ENCODE assay signal across 38 mouse cellular contexts in genomic region chr14:32496115-32496850, GRCm38 (mm10). TPM values are rescaled to one million over a fixed set of nuclear protein-coding genes. Genes with fewer than 3 reads are reported as not detected.
DNase-seq lines count a peak whose midpoint lies in the region; ATAC-seq lines count a peak whose summit lies in the region.
"Had no signal": no experiment of that assay in that cellular context is flagged by ENCODE, and none has a peak within 500 bp of the region (broad histone marks: within the 10 kb centered on the region; RNA-seq: fewer than 3 reads in every experiment).

No protein-coding gene starts in this region.

- peak; percentile 45; the same call in 1 of the 2 replicates for ATAC-seq in megakaryocyte, adult 5-6 weeks (ENCODE audit: poor library complexity, severe bottlenecking)
- ATAC-seq in midbrain, embryonic 16.5 days: no peak
- ATAC-seq: forebrain, embryonic 15.5 days; inflammation-experienced regulatory T-cells, adult 6 months; lung, postnatal 0 days; midbrain, embryonic 15.5 days had no signal

- intact Hi-C loops in left cerebral cortex, postnatal 4 days (cut with DNase I): no loop called here

- H3K4me2 ChIP-seq in midbrain, embryonic 16.5 days (ENCODE audit: low read length): no peak overlapping the region
- H3K4me2 ChIP-seq: embryonic facial prominence, embryonic 13.5 days; forebrain, embryonic 15.5 days; heart, embryonic 13.5 days; hindbrain, embryonic 14.5 days; limb, embryonic 15.5 days; liver, embryonic 13.5 days; midbrain, embryonic 15.5 days; neural tube, embryonic 13.5 days had no signal

- no peaks in the 10 kb centered on the region for H3K36me3 ChIP-seq in midbrain, embryonic 16.5 days (ENCODE audit: control insufficient read depth, insufficient read depth, low read length)
- H3K36me3 ChIP-seq: embryonic facial prominence, embryonic 13.5 days; forebrain, embryonic 10.5 days; forebrain, embryonic 15.5 days; heart, embryonic 13.5 days; limb, embryonic 10.5 days; limb, embryonic 15.5 days; liver, embryonic 13.5 days; midbrain, embryonic 15.5 days; neural tube, embryonic 13.5 days had no signal

- H3K27ac ChIP-seq in midbrain, embryonic 16.5 days (ENCODE audit: low read length): no peak overlapping the region
- H3K27ac ChIP-seq: embryonic facial prominence, embryonic 13.5 days; forebrain, embryonic 10.5 days; forebrain, embryonic 15.5 days; gastrocnemius, adult 2 months; heart, embryonic 13.5 days; hindbrain, embryonic 14.5 days; limb, embryonic 10.5 days; limb, embryonic 15.5 days; liver, embryonic 13.5 days; midbrain, embryonic 15.5 days; neural tube, embryonic 13.5 days had no signal

- no peaks in the 10 kb centered on the region for H3K27me3 ChIP-seq in midbrain, embryonic 16.5 days (ENCODE audit: control insufficient read depth, insufficient read depth, low read depth, low read length)
- H3K27me3 ChIP-seq: forebrain, embryonic 15.5 days; midbrain, embryonic 15.5 days had no signal

- no peaks in the 10 kb centered on the region for H3K4me1 ChIP-seq in midbrain, embryonic 16.5 days (ENCODE audit: control insufficient read depth, insufficient read depth, low read length)
- H3K4me1 ChIP-seq: forebrain, embryonic 15.5 days; limb, embryonic 10.5 days; limb, embryonic 15.5 days had no signal

- no peak overlapping the region for H3K4me3 ChIP-seq in midbrain, embryonic 16.5 days (ENCODE audit: low read depth, low read length)
- H3K4me3 ChIP-seq: embryonic facial prominence, embryonic 13.5 days; forebrain, embryonic 10.5 days; forebrain, embryonic 15.5 days; gastrocnemius, adult 2 months; heart, embryonic 13.5 days; limb, embryonic 10.5 days; limb, embryonic 15.5 days; liver, embryonic 13.5 days; midbrain, embryonic 15.5 days; neural tube, embryonic 13.5 days had no signal

- H3K9ac ChIP-seq in midbrain, embryonic 16.5 days (ENCODE audit: low read depth, low read length): no peak overlapping the region
- H3K9ac ChIP-seq: embryonic facial prominence, embryonic 13.5 days; forebrain, embryonic 15.5 days; heart, embryonic 13.5 days; hindbrain, embryonic 14.5 days; limb, embryonic 15.5 days; liver, embryonic 13.5 days; midbrain, embryonic 15.5 days; neural tube, embryonic 13.5 days had no signal

- no peaks in the 10 kb centered on the region for H3K9me3 ChIP-seq in midbrain, embryonic 16.5 days (replicated peaks; ENCODE audit: control insufficient read depth, low read length, poor library complexity, severe bottlenecking)
- H3K9me3 ChIP-seq: embryonic facial prominence, embryonic 13.5 days; forebrain, embryonic 10.5 days; forebrain, embryonic 15.5 days; heart, embryonic 13.5 days; limb, embryonic 10.5 days; limb, embryonic 15.5 days; liver, embryonic 13.5 days; midbrain, embryonic 15.5 days; neural tube, embryonic 13.5 days had no signal

- WGBS in midbrain, embryonic 16.5 days: 77% methylated on average over 8 of the region's 8 CpGs

- DNase-seq in adrenal gland, adult 2 months: peak; percentile 53
- DNase-seq in adrenal gland, postnatal 4 days (ENCODE audit: low spot score in 2 of 2): no peak
- DNase-seq in 416B (ENCODE audit: low read depth) (peak; percentile 91), MN1 (ENCODE audit: low spot score) (peak; percentile 58)
- no peak for DNase-seq in thymus, postnatal 25 days
- DNase-seq in left cerebral cortex, postnatal 4 days: no peak
- DNase-seq: cerebellum, adult 18-20 months; cerebellum, postnatal 10 days; gastrocnemius, adult 2 months; heart, postnatal 10 days; kidney, adult 2 months; kidney, postnatal 36 days; layer of hippocampus, postnatal 36 days; liver, embryonic 13.5 days; lung, adult 18-20 months; lung, postnatal 4 days; right cerebral cortex, postnatal 4 days; thymus, adult 2 months; thymus, postnatal 4 days had no signal

RNA-seq across cellular contexts. Expression of gene Ercc6, which starts 17.0 kb away (rescaled TPM):
- 10 to 100 TPM in 1 of 2 experiments, 1 to 10 TPM in 1; 9.0 to 11.9 TPM for total RNA-seq in adrenal gland, adult 2 months (2021)
- polyA plus RNA-seq in adrenal gland, adult 2 months (2012; rRNA removed): 1.8 and 1.9 TPM in 2 replicates
- 10 to 100 TPM; 12.1 to 13.0 TPM for total RNA-seq in adrenal gland, postnatal 4 days (2021)
- 5.9 and 7.2 TPM in 2 replicates for total RNA-seq in megakaryocyte, adult 5-6 weeks (2015)
- total RNA-seq in megakaryocyte, adult 5-6 weeks (2017): 8.7 and 13.5 TPM in 2 replicates
- total RNA-seq in left cerebral cortex, postnatal 4 days (2021): 10 to 100 TPM; 27.9 to 29.0 TPM
- polyA plus RNA-seq in midbrain, embryonic 16.5 days (2015; fragmentation: Nextera tagmentation; extraction: Ambion mirVana): 26.6 and 30.3 TPM in 2 replicates

RNA-seq across cellular contexts. Expression of gene Chat, which starts 30.5 kb away (rescaled TPM):
- total RNA-seq in adrenal gland, adult 2 months (2021): not detected
- polyA plus RNA-seq in adrenal gland, adult 2 months (2012; rRNA removed): not detected in 2 replicates
- under 1 TPM in 1 of 2 experiments, not detected in 1; 0.34 TPM for total RNA-seq in adrenal gland, postnatal 4 days (2021)
- total RNA-seq in megakaryocyte, adult 5-6 weeks (2015): not detected in 2 replicates
- not detected in 2 replicates for total RNA-seq in megakaryocyte, adult 5-6 weeks (2017)
- total RNA-seq in left cerebral cortex, postnatal 4 days (2021): under 1 TPM in 1 of 2 experiments, not detected in 1; 0.60 TPM
- polyA plus RNA-seq in midbrain, embryonic 16.5 days (2015; fragmentation: Nextera tagmentation; extraction: Ambion mirVana): 0.75 and 0.90 TPM in 2 replicates
- total RNA-seq: common myeloid progenitor, adult 5-6 weeks; gastrocnemius, adult 2 months; gastrocnemius, postnatal 4 days; heart, adult 8-10 months; heart, postnatal 10 days; hematopoietic stem cell, adult 5-6 weeks; layer of hippocampus, adult 8-10 months; layer of hippocampus, postnatal 36 days had no signal
- polyA plus RNA-seq: forebrain, embryonic 10.5 days; inflammation-experienced regulatory T-cells, adult 6 months; kidney, adult 2 months; limb, embryonic 10.5 days; limb, embryonic 15.5 days; liver, embryonic 13.5 days; lung, postnatal 0 days; spleen, adult 2 months had no signal

RNA-seq across cellular contexts. Expression of gene Slc18a3, which starts 31.6 kb away (rescaled TPM):
- not detected for total RNA-seq in adrenal gland, adult 2 months (2021)
- polyA plus RNA-seq in adrenal gland, adult 2 months (2012; rRNA removed): 0.06 and 0.08 TPM in 2 replicates
- under 1 TPM; 0.34 to 0.36 TPM for total RNA-seq in adrenal gland, postnatal 4 days (2021)
- total RNA-seq in megakaryocyte, adult 5-6 weeks (2015): not detected in 2 replicates
- not detected in 2 replicates for total RNA-seq in megakaryocyte, adult 5-6 weeks (2017)
- 1 to 10 TPM in 1 of 2 experiments, under 1 TPM in 1; 0.60 to 1.0 TPM for total RNA-seq in left cerebral cortex, postnatal 4 days (2021)
- polyA plus RNA-seq in midbrain, embryonic 16.5 days (2015; fragmentation: Nextera tagmentation; extraction: Ambion mirVana): 2.7 and 3.6 TPM in 2 replicates
- total RNA-seq: common myeloid progenitor, adult 5-6 weeks; gastrocnemius, adult 2 months; gastrocnemius, postnatal 4 days; heart, postnatal 10 days; hematopoietic stem cell, adult 5-6 weeks; layer of hippocampus, adult 8-10 months; layer of hippocampus, postnatal 36 days had no signal
- polyA plus RNA-seq: inflammation-experienced regulatory T-cells, adult 6 months; kidney, adult 2 months; limb, embryonic 10.5 days; liver, embryonic 13.5 days; lung, postnatal 0 days; spleen, adult 2 months had no signal

Comparison
In these comparisons a context has a peak if more than half of its experiments do, and no peak if none do; other contexts are left out.
1. DNase-seq: peak in adrenal gland, adult 2 months (single experiment), 416B (single experiment) and MN1 (single experiment); none in adrenal gland, postnatal 4 days (0 of 2), thymus, postnatal 25 days (single experiment) and left cerebral cortex, postnatal 4 days (single experiment).